Mouse (Mus musculus): ENCODE measurements around the gene Actl10.

Actl10 gene

DNA sequence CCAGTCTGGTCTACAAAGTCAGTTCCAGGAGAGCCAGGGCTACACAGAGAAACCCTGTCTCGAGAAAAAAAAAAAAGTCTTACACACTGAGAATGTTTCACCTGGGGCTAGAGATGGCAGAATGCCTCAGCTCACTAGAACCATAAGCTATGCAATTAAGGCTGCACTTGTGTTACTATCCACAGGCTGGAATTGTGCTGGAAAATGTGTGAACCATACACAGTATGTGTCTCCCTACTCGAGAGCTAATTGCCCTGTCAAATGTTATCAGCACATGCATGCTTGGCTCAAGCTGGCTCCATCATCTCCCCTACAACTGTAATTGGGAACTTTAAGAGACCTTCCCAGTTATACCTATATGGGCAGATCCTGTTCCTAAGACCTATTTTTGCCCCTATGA lies 639 bp upstream of the Actl10 start:
- no peak for DNase-seq (ENCODE audit: low spot score in 2 of 2)

DNA sequence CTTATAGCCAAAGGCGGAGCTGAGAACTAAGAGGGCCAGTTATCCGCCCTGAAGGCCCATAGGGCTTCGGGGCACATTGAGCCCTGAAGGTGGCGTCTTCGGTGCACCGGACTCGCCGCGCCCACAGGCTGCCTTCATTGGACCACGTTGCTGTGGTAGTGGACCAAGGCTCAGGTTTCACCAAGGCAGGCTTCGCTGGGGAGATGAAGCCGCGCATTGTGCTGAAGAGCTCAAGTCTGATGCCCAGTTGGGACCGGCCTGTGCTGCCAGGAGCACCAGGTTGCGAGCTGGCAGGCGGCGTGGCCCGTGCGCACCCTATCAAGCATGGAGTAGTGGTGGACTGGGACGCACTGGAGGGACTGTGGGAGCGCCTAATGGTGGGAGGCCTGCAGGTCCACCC lies 351 bp downstream of the Actl10 start:
- no peak for DNase-seq (ENCODE audit: low spot score in 2 of 2)

DNA sequence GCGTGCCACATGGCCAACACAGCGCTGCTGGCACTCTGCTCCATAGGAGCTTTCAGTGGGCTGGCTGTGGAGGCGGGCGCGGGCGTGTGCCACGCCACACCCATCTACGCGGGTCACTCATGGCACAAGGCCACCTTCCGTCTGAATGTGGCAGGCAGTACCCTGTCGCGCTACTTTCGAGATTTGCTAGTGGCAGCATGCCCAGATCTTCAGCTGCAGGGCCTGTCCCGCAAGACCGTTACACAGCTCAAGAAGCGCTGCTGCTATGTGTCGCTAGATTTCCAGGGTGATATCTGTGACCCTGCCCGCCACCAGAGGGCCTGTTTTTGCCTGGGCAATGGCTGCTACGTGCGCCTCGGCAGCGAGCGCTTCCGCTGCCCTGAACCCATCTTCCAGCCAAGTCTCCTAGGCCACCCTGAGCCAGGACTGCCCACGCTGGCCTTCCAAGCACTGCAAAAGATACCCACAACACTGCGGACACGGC lies 890 bp downstream of the Actl10 start:
- peak; percentile 35 to 51 for DNase-seq (ENCODE audit: low spot score in 2 of 2)

DNA sequence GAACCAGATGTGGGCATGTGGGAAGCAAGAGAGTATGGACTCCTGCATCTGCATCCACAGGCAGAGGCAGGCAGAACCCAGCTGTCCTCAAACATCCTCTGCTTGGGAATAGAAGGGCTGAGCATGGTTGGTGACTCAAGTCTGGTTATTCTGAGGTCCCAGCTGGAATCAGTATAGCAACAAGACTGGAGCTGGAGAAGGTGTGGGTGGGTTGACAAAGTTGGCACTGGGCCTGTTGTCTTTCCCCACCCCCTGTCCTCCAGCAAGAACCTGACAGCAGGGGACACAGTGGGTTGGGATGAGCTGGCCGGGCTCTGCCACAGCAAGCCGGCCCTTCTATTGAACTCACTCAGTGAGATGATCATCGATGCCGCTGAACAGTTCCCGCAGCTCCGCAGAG lies 3.7 kb downstream of the Actl10 start:
- DNase-seq (ENCODE audit: low spot score in 2 of 2) = no peak

DNA sequence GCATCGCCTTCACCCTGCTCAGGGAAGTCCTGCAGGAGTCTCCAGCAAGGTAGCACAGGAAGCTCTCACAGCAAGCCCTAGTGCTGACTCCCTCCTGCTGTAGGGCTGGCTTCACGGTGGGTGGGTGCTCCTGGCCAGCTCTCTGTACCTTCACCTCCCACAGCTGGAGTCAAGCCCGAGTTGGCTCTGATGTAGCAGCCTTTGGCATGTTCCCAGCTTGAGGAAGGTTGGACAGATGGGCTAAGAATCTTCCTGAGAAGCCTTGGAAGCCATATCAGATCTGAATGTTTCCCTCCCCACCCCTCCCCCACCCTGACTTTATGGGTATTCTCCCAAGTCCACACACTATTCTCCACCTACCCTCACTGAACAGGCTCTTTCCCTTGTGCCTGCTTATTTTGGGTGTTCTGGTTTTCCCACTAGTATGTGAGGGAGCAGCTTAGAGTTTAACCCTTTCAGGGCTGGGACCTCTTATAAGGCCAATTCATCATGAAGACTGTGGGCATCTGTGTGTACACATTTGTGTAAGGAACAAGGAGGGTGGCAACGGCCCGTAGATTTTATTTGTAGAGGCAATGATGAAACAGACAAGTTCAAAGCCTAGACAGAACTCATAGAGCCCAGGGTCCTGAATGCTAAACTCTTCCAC lies 5.7 kb downstream of the Actl10 start:
- no peak for DNase-seq (ENCODE audit: low spot score in 2 of 2)

DNA sequence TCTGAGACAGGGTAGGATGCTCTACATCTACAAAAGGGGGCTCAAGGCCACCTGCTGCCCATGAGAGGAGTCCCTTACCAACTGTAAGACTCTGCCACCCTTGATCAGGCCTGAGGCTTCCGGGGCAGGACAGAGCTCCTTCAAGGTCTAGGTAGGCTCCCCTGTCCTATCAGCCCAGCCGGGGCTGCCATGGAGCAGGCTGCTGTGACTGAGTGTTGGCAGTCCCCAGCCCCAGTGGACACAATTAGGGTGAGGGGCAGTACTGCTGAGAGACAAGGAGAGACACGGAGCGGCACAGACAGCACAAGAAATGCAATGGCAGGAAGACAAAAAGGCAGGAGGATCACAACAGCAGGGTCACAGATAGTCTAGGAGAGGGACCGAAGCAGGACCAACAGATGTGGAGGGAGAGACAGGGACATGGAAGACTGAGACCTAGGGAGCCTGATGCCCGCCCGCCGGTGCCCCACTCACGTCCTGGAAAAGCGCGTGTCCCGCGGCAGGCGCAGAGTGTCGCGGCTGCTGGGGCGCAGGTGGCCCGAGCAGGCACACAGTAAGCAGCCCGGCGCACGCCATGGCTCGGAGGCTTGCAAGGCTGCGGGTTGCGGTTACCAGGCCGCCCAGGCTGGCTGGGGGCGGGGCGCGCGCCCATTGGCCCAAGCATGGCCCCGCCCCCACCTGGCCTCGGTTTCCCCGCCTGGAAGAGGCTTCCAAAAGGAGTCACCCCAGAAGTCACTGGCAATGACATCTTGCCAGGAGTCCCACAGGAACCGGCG lies 6.9 kb downstream of the Actl10 start, which contains the start of gene Necab3:
Gene Necab3 (minus strand): TSS at position 627 of the 776 bp plus-strand sequence.
- DNase-seq (ENCODE audit: low spot score in 2 of 2) = no peak

DNA sequence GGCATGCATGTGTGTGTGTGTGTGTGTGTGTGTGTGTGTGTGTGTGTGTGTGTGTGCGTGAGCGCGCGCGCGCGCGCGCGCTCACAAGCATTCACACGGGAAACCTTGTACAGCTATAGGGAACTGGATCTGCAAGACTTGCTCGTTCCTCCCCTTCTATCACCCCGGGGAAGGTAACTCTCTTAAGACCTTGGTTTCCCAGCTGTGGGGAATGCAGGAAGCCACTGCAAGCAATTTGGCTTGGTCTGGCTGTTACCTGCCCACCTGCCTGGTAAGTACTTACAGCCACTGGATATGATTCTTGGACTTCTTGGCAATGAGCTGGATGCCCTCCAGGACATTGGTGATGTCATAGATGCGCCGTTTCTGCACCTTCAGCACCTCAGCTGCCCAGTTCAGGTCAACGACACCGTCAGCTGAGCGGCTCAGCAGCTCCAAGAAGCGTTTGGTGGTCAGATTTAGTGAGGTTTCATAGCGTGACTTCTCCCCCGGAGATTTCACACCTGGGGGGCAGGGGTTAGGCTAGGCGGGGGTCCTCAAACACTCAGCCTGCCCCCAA lies 12.1 kb downstream of the Actl10 start:
- no peak for DNase-seq (ENCODE audit: low spot score in 2 of 2)

DNA sequence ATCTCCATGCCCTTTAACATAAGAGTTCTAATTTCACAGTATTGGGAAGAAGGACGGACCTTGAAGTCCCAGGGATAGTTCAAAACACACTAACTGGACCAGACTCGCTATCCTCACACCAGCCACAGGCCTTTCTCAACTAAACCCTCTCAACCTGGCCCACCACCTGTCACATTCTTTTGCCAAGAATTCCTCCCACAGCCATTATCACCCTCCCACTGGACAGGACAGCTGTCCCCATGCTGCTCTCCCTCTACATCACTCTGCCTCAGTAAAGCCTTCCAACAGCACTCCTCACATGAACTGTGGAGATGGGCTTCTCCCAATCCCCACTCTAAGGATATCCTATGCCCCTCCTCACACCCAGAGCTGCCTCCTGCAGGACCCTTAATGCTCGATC lies 14.0 kb downstream of the Actl10 start:
- DNase-seq (ENCODE audit: low spot score in 2 of 2) = no peak

DNA sequence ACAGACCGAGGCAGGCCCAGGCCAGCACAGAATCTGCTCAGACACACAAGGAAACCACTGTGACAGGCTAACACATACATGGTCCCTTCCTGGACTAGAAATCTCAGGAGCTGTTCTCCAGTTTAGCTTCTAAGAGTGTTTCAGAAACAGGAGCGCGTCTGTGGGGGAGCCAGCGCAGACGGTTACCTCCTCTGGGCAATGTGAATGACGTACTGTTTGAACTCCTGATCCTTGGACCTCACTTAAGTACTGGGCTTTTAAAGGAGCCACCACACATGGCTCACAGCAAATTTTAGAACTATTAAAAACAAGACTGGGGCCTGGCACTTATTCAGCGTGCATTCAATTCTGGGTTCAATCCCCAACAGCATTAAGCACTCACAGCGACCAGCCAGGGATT lies 15.1 kb downstream of the Actl10 start:
- no peak for DNase-seq (ENCODE audit: low spot score in 2 of 2)

DNA sequence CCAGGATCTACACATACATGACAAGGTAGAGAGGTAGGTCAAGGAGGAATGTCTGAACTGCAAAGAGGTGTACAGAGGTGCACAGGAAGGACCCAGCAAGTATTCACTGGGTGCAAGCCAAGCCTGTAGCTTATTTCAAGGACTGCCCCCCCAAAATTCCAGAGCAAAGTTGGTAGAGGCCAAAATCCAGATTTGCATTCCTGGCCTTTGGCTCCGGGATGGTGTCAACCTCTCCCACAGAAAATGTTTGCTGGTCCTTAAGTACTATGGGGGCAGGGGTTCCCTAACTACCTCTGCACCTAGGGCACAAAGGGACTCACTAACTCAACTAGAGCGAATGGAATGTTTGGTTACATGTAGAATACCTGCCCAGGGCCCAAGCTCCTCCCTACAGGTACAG lies 16.2 kb downstream of the Actl10 start:
- no peak for DNase-seq (ENCODE audit: low spot score in 2 of 2)

DNA sequence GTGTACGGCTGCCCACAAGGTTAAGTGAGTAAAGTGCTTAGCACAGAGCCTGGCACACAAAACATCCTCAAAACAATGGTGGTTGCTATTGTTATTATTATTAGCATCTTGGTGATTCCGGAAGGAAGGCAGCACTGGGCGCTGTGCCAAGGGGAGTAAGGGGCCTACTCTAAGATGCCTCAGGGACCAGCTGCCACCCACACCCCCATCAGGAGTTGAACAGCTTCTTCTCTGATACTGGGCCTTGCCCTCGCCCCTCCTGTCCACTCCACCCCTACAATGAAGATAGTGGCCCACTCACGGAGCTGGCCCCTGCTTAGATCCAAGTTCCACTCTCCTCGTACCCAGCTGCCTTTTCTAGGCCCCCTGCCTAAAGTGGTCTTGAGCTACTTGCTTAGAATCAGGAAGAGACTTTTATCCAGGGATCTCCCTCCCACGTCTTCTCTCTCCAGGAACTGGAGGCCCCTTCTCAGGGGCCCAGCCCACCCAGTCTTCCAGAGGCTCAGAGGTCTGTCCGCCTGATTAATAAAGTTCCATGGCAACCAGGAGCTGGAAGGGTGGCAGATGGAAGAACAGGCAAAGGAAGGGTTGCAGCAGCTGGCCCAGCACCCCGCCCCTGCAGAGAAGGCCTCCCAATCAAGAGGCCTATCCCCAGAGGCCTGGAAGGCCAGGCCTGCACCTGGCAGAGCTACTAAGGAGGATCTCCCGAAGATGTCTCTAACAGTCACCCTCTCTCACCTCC lies 16.9 kb downstream of the Actl10 start:
- DNase-seq (ENCODE audit: low spot score in 2 of 2) = no peak

DNA sequence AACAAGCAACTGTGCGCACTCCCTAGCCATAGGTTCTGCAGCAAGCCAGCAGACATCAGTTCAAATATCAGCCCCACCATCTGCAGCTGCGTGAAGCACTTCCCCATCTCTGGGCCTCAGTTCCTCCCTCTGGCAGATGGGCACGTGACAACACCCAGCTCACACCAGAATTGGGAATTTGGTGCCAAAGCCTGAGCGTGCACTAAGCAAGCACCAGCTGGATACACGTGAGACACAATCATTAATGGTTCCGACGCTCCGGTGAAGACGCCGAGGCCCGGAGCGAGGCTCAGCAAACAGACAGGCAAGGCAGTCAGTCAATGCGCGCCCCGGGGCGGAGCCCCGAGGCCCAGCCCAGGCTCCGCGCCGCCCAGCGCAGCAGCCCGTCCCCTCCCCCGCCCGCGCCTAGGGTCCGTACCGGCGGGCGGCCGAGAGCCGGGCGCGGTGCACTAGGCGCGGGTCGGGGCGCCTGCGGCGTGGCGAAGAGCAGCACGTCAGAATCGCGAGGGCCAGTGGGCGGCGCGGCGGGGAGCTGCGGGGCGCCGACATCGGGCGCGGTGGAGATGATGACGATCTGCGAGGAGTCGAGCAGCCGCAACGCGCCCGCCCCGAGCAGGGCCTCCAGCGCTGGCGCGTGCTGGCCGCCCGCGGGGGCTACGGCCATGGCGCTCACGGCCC lies 17.6 kb downstream of the Actl10 start:
- DNase-seq (ENCODE audit: low spot score in 2 of 2) = peak in 1 of 2 experiments; percentile 39

DNA sequence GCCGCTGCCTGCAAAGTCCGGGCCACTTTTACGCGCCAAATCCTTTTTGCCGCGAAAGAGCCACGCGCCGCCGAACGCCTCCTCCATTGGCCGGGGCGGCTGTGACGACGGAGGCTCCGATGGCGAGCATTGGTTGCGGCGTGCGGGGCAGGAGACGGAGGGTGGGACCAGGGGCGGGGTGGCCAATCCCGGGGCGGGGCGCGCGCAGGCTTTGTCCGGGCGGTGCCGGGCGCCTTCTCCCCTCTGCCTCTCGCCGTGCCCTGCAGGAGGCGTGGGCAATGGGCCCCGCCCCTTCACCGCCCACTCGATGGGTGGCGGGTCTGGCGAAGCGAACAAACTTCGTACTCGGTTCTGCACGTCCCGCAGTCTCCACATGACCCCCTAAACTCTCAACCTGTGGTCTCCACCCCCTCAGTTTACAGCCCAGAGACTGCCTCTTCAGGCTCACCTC lies 18.3 kb downstream of the Actl10 start, which contains the start of gene E2f1:
Gene E2f1 (minus strand): TSS at position 57 of the 451 bp plus-strand sequence.
- peak; percentile 90 to 91 for DNase-seq (ENCODE audit: low spot score in 2 of 2)

DNA sequence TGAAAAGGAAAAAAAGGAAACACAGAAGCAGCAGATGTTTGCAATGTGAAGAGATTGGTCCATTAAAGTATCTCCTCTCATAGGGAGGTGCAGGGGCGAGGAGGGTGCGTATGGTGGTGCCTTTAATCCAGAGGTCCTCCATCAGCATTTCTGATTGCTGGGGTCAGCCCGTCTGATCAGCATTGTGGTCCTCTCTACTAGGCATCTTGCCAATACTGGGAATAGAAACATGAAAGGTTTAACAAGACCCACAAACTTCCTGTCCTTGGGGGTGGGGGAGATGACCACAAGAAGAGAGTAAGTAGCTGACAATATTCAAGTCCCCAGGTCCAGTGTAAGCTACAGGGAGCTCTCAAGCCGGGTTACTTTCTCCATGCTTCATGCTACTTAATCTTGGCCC lies 19.1 kb downstream of the Actl10 start:
- DNase-seq (ENCODE audit: low spot score in 2 of 2) = no peak

DNA sequence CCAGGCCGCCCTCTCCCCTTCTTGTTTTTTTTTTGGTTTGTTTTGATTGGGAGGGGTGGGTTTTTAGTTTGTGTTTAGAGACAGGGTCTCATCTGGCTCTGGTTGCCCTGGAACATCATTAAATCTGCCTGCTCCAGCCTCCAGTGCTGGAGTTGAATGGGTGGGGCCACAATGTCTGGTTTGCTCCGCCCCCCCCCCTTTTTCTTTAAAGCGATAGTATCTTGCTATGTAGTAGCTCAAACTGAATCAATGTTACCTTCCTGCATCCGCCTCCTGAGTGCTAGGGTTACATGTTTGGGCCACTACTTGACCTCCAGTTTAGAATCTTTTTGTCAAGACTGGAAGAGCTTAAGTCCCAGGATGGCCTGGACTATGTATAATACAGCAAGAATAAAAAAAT lies 19.7 kb downstream of the Actl10 start:
- no peak for DNase-seq (ENCODE audit: low spot score in 2 of 2)

DNA sequence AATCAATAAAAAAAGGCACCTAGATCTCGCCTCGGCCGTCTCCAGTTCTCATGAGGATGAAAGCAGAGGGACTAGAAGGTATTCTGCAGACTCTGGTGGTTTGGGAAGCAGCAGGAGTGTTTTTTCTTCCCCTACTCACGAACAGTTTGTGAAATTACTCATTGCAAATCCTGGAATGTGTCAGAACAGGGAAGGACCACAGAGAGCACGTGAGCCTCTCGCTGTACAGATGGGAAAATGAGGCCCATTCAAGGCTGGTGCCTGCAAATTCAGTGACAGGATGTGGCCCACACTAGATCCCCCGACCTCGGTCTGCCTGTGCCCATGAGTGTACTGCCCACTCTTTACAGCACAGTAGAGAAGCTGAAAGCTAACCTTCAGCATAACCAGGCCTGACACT lies 20.4 kb downstream of the Actl10 start:
- no peak for DNase-seq (ENCODE audit: low spot score in 2 of 2)

DNA sequence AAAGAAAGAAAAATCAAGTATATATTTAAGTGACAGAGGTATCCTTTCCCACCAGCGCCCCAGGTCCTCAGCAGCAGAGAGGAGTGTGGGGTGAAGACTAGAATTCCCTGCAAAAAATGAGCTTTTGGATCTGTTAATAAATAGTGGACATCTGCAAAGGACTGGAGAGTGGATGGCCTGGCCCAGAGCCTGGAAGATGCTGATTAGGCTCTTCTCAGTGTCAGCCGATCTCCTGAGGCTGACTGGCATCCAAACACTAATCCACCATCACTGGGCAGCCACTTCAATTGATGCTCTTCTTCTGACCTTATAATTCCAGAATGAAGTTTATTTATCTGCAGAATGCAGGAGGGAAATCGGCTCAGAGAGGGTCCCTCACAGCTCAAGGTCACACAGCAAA lies 21.4 kb downstream of the Actl10 start:
- no peak for DNase-seq (ENCODE audit: low spot score in 2 of 2)

DNA sequence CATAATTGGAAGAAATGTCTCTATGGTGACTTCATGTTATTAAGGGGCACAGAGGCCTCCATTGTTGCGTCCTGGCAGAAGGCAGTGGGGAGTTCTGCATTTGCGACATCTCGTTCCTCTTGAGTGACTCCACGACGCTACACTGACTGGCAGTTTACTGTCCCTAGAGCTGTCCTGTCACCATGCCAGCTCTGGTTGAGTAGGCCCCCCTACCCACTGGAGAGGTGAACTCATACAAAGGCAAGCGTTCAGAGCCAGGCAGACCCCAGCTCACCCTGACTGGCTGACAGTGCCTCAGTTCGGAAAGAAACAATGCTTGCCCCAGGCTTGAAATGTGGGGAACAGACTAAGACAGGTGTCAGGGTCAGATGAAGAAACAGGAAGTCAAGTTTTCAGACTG lies 22.7 kb downstream of the Actl10 start:
- no peak for DNase-seq (ENCODE audit: low spot score in 2 of 2)

DNA sequence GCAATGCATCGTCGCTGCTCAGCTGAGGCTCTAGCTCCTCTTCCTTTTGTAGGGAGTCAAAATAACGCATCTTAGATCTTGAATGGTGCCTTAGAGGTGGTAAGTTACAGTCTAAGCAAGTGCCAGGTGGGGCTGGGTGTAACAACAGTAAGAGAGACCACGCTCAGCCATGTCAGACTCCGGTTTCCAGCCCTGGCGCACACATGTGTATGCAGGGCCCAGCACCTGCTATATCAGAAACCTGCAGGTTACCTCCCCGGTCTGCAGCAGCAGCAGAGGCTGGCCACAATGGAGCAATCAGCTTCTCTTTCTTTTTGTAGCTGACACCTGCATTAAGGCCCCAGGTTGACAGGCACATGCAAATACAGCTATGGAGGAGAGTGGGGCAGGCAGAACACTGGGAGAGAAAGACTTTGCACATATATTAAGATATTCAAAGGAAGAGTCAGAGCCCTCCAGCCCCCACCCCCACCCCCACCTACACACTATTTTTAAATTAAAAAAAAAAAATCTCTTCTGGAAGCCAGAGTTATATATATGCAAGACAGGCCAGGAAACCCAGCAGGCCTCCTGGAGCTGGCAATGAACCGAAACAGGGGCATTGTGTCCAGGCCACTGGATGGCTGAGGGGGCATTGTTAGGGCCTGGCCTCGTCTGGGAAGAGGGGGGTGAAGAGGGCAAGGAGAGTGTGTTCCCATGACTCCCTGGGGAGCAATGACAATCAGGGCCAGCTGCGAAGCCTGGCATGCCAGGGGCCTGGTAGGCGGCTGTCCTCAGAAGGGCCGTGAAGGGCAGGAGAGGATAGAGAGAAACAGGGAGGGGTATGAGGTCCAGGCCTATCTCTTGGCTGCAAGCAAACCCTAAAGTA lies 25.5 kb downstream of the Actl10 start:
- DNase-seq (ENCODE audit: low spot score in 2 of 2) = no peak

DNA sequence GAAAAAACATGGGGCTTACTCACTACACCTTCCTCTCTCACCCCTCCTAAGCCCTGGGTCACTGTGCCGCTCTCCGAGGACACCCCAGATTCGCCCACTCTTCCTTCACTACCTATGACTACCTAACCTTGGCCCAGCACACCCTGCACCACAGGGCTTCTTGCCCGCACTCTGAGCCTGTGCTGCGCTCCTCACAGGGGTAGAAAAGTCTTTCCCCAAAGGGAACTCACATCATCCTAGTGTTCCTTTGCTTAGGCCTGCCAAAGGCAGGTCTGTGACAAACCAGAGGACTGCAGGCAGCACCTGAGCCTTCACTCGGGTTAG lies 26.1 kb downstream of the Actl10 start:
- no peak for DNase-seq (ENCODE audit: low spot score in 2 of 2)

DNA sequence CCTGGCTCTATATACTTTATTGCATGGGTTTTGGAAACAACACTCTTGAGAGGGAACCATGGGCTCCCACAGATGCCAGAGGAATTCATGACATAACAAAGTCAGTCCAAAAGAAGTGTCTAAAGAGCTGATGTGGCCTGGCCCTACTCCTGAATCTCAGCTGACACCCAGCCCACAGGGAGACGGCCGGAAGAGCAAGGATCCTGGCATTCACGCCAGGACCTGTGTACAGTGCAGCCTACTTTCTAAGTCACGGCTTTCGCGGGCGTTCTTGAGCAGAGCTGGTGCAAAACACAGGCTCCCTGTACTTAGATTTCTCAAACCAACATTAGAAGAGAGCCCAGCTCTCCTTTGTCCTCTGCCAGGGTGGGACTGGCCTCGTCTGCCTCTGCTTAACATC lies 29.0 kb downstream of the Actl10 start:
- peak; percentile 51 to 61 for DNase-seq (ENCODE audit: low spot score in 2 of 2)
